Mouse (Mus musculus): ENCODE measurements around the gene Map4k4.

Map4k4 gene

GRCm38 (mm10) chr1:39969771-39970406 lies 69.2 kb downstream of the Map4k4 start:
- DNase-seq = no peak

GRCm38 (mm10) chr1:39972411-39972810 lies 71.7 kb downstream of the Map4k4 start:
- no peak for DNase-seq

GRCm38 (mm10) chr1:39973911-39974310 lies 73.2 kb downstream of the Map4k4 start:
- DNase-seq = no peak

- DNase-seq = no peak
Observed at GRCm38 (mm10) chr1:39975005-39975404, 74.3 kb downstream of the Map4k4 start.

GRCm38 (mm10) chr1:39976107-39976506 lies 75.4 kb downstream of the Map4k4 start:
- no peak for DNase-seq

- DNase-seq = no peak
Observed at GRCm38 (mm10) chr1:39976847-39977744, 76.4 kb downstream of the Map4k4 start.

- DNase-seq = no peak
Observed at GRCm38 (mm10) chr1:39978781-39979486, 78.2 kb downstream of the Map4k4 start.

- DNase-seq = peak; percentile 28 to 49
Observed at GRCm38 (mm10) chr1:39980314-39981290, 79.9 kb downstream of the Map4k4 start.

- no peak for DNase-seq
Observed at GRCm38 (mm10) chr1:39981970-39982369, 81.3 kb downstream of the Map4k4 start.

GRCm38 (mm10) chr1:39982727-39983487 lies 82.2 kb downstream of the Map4k4 start:
- DNase-seq = no peak

- DNase-seq = no peak
Observed at GRCm38 (mm10) chr1:39984331-39984730, 83.6 kb downstream of the Map4k4 start.

GRCm38 (mm10) chr1:39986820-39987219 lies 86.1 kb downstream of the Map4k4 start:
- no peak for DNase-seq

GRCm38 (mm10) chr1:39988841-39989240 lies 88.1 kb downstream of the Map4k4 start:
- DNase-seq = peak in 1 of 2 experiments; percentile 20

- no peak for DNase-seq
Observed at GRCm38 (mm10) chr1:39990041-39990440, 89.3 kb downstream of the Map4k4 start.

- DNase-seq = no peak
Observed at GRCm38 (mm10) chr1:39993921-39994320, 93.2 kb downstream of the Map4k4 start.

GRCm38 (mm10) chr1:39995593-39995992 lies 94.9 kb downstream of the Map4k4 start:
- no peak for DNase-seq

- no peak for DNase-seq
Observed at GRCm38 (mm10) chr1:40000476-40000875, 99.8 kb downstream of the Map4k4 start.

- peak; percentile 47 to 76 for DNase-seq
Observed at GRCm38 (mm10) chr1:40000899-40001298, 100.2 kb downstream of the Map4k4 start.

GRCm38 (mm10) chr1:40002129-40002727 lies 101.5 kb downstream of the Map4k4 start:
- peak in 1 of 2 experiments; percentile 17 for DNase-seq

GRCm38 (mm10) chr1:40006043-40006651 lies 105.4 kb downstream of the Map4k4 start:
- no peak for DNase-seq
